Mouse (Mus musculus): ENCODE results near the gene Sctr. TPM values are rescaled to one million over a fixed set of nuclear protein-coding genes. Genes with fewer than 3 reads are reported as not detected.

The Sctr gene
- 0.01 TPM in 1 of 2 replicates, not detected in the other for polyA plus RNA-seq (2012; rRNA removed)

GRCm38 (mm10) chr1:120006844-120007790, at the start of gene Sctr:
Gene Sctr, plus strand, starts transcription at chr1:120006894.

DNA sequence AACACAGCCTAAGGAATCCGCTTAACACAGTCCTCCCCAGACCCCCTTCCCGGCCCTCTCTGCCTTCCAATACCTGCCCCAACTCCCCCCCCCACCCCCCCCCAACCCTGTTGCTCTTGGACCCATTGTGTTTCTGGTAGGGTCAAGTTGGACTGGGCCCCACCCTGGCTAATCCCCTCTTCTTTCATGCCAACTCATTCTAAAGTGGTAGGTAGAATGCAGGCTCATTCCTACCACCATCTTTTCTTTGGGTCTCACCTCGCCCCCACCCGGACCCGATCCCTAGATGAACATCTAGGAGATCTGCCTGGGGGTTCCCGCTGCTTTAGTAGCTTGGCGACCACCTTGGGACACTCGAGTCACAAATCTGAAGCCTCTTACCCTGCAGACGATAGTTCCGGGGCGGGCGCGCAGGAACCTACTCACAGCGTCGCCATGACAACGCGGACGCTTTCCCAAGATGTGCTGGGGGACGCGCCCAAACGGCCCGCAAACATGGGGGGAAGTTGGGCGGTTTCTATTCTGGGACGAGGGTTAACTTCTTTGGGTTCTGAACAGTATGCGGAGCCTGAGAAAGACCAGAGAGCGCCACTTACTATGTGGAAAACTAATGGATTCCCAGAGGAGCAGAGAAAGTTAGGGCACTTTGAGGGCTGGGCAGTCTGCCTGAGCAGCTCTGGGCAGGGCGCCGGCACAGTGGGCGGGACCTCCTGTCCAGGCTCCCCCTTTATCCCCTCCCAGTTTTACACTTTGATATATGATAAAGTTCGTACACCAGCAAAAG, 9.7 kb upstream of the Sctr start, which contains the start of gene Cfap221:
Cfap221 (minus strand) TSS at position 437 of the 784 bp plus-strand sequence.

GRCm38 (mm10) chr1:120073519-120074306, 67.0 kb downstream of the Sctr start, which contains the start of gene Tmem37:
Gene Tmem37, minus strand, starts transcription at chr1:120074074.

Other genes with a start within 250 kb of the Sctr start
- gene Ptpn4, start 169.3 kb upstream of the Sctr start, polyA plus RNA-seq (2012; rRNA removed) = 1.3 and 1.4 TPM in 2 replicates
- gene Tmem177, start 93.7 kb upstream of the Sctr start, polyA plus RNA-seq (2012; rRNA removed) = 2.8 and 3.0 TPM in 2 replicates
- gene Cfap221, start 9.7 kb upstream of the Sctr start, polyA plus RNA-seq (2012; rRNA removed) = 0.02 and 0.03 TPM in 2 replicates
- 26.9 and 33.3 TPM in 2 replicates for gene Tmem37, start 67.2 kb downstream of the Sctr start, polyA plus RNA-seq (2012; rRNA removed)
- 343 and 376 TPM in 2 replicates for gene Dbi, start 114.2 kb downstream of the Sctr start, polyA plus RNA-seq (2012; rRNA removed)
- 3.4 and 4.3 TPM in 2 replicates for gene 3110009E18Rik, start 114.3 kb downstream of the Sctr start, polyA plus RNA-seq (2012; rRNA removed)